Mouse (Mus musculus): Measurements from ENCODE around the gene Rhbdd3. TPM values are rescaled to one million over a fixed set of nuclear protein-coding genes. Genes with fewer than 3 reads are reported as not detected.

Rhbdd3 gene
- polyA plus RNA-seq, 1 experiment from 2014 or later, result 29.1 TPM

DNA sequence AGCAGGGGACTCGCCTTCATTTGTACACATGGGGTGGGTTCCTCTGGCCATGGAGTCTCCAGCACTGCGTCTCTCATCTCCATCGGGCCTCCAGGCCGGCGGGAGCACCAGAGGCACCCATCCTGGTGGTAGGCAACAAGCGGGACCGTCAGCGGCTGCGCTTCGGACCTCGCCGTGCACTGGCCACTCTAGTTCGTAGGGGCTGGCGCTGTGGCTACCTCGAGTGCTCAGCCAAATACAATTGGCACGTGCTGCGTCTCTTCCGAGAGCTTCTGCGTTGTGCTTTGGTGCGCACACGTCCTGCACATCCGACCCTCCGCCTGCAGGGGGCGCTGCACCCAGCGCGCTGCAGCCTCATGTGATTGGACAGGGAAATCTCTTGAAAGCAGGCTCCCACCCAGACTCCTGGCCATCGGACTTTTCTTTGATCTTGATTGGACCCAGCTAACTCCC lies 39.0 kb upstream of the Rhbdd3 start:
- Histone ChIP-seq H3K9me3 (no peaks in the 10 kb centered on the region), H3K4me3 (peak overlapping the region; percentile 26), H3K4me1 (replicated peaks) (peaks cover 88% of the 10 kb centered on the region), H3K27me3 (ENCODE audit: insufficient read depth, poor library complexity, severe bottlenecking) (peaks cover 100% of the 10 kb centered on the region), H3K27ac (no peak overlapping the region), H3K36me3 (no peaks in the 10 kb centered on the region)
- peak; percentile 58 for DNase-seq (ENCODE audit: low spot score)
- 8% methylated on average over 27 of the region's 27 CpGs for WGBS

DNA sequence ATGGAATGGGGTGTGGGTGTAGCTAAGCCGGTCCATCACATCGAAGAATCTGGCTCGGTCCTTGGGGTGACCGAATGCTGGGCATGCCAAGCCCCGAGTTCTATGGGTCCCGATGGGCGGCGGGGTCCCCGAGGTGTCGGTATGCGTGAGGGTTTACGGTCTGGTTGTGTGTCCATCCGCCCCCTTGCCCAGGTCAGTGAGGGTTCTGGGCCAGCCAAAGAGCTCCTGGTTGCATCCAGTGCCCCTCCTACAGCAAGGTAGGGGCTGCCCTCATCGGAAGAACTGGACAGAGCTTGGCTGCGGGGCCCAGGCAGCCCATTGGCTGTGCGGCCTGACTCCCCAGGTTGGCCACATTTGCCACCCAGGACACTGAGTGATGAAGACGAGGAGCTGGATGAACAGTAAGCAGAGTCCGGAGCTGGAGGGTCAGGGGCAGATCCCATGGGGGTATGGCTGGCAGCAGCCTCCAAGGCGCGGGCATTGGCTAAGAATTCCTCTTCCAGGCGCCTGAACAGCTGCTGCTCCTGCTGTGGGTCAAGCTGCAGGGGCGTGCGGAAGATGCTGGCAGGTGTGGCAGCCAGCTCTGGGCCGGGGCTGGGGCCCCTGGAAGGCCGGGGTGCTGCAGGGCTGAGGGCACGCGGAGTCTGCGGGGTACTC lies 37.8 kb upstream of the Rhbdd3 start:
- Histone ChIP-seq H3K27me3 (ENCODE audit: insufficient read depth, poor library complexity, severe bottlenecking) (peaks cover 91% of the 10 kb centered on the region), H3K4me1 (replicated peaks) (peaks cover 89% of the 10 kb centered on the region), H3K36me3 (no peaks in the 10 kb centered on the region), H3K27ac (0 out of 2 replicates have a peak overlapping the region, but pooled peaks have one; percentile 17), H3K4me3 (peak overlapping the region; percentile 51), H3K9me3 (no peaks in the 10 kb centered on the region)
- 43% methylated on average over 28 of the region's 28 CpGs for WGBS
- DNase-seq (ENCODE audit: low spot score), result peak; percentile 59

DNA sequence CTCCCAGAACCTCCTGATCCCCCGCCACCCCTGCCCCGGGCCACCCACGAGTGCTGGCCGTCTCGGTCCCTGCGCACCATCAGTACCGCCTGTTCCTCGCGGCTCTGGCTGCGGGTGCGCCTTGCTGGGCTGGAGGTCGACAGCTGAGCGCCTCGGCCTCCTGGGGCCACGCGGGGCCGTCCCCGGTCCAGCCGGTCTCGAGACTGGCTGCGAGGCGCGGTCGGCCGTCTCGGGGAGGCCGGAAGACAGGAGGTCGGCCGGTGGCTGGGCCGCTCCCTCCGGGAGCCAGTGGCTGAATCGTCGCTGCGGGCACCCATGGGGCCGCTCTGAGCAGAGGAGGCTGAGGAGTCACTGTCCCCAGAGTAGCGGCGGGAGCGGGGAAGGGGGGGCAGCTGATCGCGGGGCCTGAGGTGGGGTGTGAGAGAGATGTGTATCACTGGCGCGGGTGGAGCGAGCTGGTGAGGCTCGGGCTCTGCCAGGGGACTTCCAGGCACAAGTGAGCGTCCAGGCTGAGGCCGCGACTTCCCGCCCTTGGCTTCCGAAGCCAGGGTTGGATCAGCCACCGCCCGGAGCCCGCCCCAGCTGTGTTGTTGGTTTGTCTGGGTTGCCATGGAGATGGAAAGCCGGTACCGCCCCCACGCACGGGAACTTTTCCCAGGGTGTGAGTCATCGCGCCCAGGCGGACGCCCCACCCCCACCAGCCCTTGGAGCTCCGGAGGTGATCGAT lies 37.1 kb upstream of the Rhbdd3 start:
- Histone ChIP-seq H3K27ac (peak overlapping the region; percentile 76), H3K4me3 (peak overlapping the region; percentile 51), H3K27me3 (ENCODE audit: insufficient read depth, poor library complexity, severe bottlenecking) (peaks cover 84% of the 10 kb centered on the region), H3K36me3 (no peaks in the 10 kb centered on the region), H3K4me1 (replicated peaks) (peaks cover 82% of the 10 kb centered on the region), H3K9me3 (no peaks in the 10 kb centered on the region)
- DNase-seq (ENCODE audit: low spot score), result peak; percentile 87
- WGBS, result 1% methylated on average over 62 of the region's 62 CpGs

- Histone ChIP-seq H3K9me3 (no peaks in the 10 kb centered on the region), H3K27me3 (ENCODE audit: insufficient read depth, poor library complexity, severe bottlenecking) (peaks cover 76% of the 10 kb centered on the region), H3K36me3 (peaks cover under 1% of the 10 kb centered on the region; the same call in 1 of the 2 replicates), H3K4me3 (peak overlapping the region; percentile 51), H3K27ac (peak overlapping the region; percentile 76; the same call in 1 of the 2 replicates), H3K4me1 (replicated peaks) (peaks cover 75% of the 10 kb centered on the region)
- DNase-seq (ENCODE audit: low spot score), result peak; percentile 20
- 10% methylated on average over 13 of the region's 13 CpGs for WGBS
These were observed 36.4 kb upstream of the Rhbdd3 start for GRCm38 (mm10) chr11:5062326-5062725.

DNA sequence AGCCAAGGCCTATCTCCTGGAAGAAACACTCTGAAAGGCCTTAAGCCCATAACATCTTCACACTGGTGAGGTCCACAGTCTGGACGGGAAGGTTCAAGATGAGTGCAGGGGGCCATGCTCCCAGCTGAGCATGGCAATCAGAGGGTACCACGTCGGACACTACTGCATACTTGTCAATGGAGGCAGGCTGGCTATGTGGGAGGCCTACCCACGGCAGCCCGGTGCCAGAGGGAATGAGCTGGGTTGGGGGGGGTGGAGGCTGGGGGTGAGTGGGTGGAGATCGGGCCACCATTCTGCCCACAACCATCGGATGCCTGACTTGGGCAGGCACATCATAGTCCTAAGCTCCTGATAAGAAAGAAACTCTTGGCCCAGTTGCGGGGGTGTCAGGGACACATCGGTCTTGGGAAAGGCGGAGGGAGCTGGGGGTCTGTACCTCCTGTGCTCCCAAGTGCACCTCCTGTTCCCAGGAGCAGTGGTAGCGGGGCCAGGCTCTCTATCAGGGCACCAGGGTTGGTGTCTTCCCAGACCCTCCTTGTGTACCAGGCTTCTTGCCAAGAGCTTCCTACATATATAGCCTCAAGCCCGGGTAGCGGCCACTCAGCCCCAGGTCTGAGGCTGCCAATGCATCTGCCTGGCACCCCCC lies 35.7 kb upstream of the Rhbdd3 start:
- H3K9me3 ChIP-seq, result no peaks in the 10 kb centered on the region
- WGBS, result 60% methylated on average over 13 of the region's 13 CpGs
- H3K27ac ChIP-seq, result no peak overlapping the region
- H3K4me1 ChIP-seq (replicated peaks), result peaks cover 68% of the 10 kb centered on the region
- H3K36me3 ChIP-seq, result peaks cover 7% of the 10 kb centered on the region
- H3K27me3 ChIP-seq (ENCODE audit: insufficient read depth, poor library complexity, severe bottlenecking), result peaks cover 70% of the 10 kb centered on the region
- DNase-seq (ENCODE audit: low spot score), result no peak
- H3K4me3 ChIP-seq, result peak overlapping the region; percentile 51; the same call in 1 of the 2 replicates

DNA sequence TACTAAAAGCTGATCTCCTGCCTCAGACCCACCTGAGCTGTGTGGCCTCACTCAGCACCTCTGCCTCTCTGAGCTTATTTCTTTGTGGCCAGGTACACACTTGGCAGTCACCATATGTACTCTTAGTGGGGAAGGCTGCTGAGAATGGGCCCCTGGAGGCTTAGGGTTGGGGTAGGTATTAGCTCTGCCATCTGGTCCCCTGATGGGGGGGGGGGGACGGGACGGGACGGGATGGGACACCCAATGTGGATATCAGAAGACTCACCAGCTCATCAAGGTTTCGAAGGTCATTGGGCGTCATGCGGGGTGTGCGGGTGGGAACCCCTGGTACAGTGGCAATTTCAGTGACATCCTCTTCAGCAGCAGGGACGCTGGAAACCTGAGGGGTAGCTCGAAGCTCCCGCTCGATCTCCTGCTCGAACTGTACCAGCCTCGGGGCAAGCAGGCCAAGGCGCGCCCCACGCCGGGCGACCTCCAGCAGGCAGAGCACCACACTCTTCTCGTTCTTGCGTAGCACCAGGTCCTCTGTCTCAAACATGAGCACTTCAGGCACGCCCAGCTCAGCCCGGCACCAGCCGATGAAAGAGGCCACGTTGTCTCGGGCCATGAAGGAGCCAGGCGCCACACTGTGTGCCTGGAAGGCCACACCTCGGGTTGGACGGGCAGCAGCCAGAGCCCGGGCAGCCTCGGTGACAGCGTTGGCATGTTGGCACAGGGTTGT lies 35.0 kb upstream of the Rhbdd3 start:
- peaks cover 62% of the 10 kb centered on the region for H3K27me3 ChIP-seq (ENCODE audit: insufficient read depth, poor library complexity, severe bottlenecking)
- H3K36me3 ChIP-seq, result peaks cover 14% of the 10 kb centered on the region
- H3K27ac ChIP-seq, result 0 out of 2 replicates have a peak overlapping the region, but pooled peaks have one; percentile 16
- H3K9me3 ChIP-seq, result no peaks in the 10 kb centered on the region
- 49% methylated on average over 31 of the region's 31 CpGs for WGBS
- H3K4me1 ChIP-seq (replicated peaks), result peaks cover 63% of the 10 kb centered on the region
- peak overlapping the region; percentile 69 for H3K4me3 ChIP-seq
- DNase-seq (ENCODE audit: low spot score), result peak; percentile 8

GRCm38 (mm10) chr11:5064282-5065055 lies 34.3 kb upstream of the Rhbdd3 start:
- H3K27me3 ChIP-seq (ENCODE audit: insufficient read depth, poor library complexity, severe bottlenecking), result peaks cover 55% of the 10 kb centered on the region
- H3K4me3 ChIP-seq, result peak overlapping the region; percentile 69
- H3K4me1 ChIP-seq (replicated peaks), result peaks cover 55% of the 10 kb centered on the region
- H3K36me3 ChIP-seq, result peaks cover 22% of the 10 kb centered on the region
- WGBS, result 15% methylated on average over 38 of the region's 38 CpGs
- DNase-seq (ENCODE audit: low spot score), result peak; percentile 23
- no peaks in the 10 kb centered on the region for H3K9me3 ChIP-seq
- peak overlapping the region; percentile 87 for H3K27ac ChIP-seq

DNA sequence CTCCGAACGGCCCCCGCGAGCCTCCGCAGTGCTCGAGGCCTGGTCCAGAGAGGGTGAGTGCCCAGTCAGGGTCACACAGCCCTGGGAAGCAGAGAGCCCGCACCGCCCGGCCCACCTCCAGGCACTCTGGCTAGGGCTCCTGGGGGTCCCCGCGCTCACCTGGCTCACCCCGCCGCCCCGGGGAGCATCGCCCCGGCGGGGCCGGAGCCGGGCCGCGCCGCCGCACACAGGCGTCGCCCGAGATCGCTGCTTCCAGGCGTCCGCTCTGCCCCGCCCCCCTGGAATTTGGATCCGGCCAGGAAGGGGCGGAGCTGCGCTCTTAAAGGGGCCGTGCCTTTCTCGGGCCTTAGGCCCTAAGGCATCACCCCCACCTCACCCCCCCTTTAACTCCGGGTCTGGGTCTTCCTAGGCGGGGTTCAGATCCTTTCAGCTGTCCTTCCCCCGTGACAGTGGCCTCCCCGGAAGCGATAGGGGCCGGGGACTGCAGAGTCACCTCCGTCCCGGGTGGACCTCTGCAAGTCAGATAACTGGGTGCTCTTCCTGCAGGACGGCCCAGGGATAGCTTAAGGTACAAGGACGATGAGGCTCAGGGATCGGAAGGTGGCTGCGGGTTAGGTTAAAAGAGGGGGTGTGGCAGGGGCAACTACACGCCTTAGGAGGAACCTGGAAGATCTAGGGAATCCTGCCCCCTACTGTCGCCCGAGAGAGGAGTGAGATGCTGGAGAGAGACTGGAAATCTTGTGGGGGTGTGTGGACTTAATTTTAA lies 33.5 kb upstream of the Rhbdd3 start, which contains the start of gene Gas2l1:
Gene Gas2l1 (minus strand): TSS at position 272 of the 766 bp plus-strand sequence.
- under 1% methylated on average over 50 of the region's 50 CpGs for WGBS
- peak within 1 kb of the TSS; percentile 87 for H3K27ac ChIP-seq
- H3K9me3 ChIP-seq, result no peaks in the 10 kb centered on the region
- peak within 1 kb of the TSS; percentile 69 for H3K4me3 ChIP-seq
- H3K4me1 ChIP-seq (replicated peaks), result peaks cover 50% of the 10 kb centered on the region
- peaks cover 29% of the 10 kb centered on the region for H3K36me3 ChIP-seq
- H3K27me3 ChIP-seq (ENCODE audit: insufficient read depth, poor library complexity, severe bottlenecking), result peaks cover 47% of the 10 kb centered on the region
- DNase-seq (ENCODE audit: low spot score), result peak; percentile 90

DNA sequence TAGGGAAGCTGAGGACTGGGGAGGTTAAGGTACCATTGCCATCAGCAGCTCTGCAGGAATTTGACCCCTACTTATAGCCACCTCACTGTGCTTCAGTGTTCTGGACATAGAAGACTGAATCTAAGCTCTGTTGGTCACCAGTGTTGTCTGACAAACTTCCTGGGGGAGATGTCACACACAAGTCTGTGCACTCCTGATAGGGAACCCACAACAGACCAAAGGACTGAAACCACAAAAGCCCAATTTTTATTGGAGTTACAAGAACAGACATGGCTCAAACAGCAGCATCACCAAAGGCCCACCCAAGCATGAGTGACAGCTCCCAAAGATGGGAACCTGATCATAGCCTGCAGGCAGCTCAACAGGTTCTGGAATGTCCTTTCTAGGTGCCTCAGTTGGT lies 31.7 kb upstream of the Rhbdd3 start:
- Histone ChIP-seq H3K4me1 (replicated peaks) (peaks cover 34% of the 10 kb centered on the region), H3K27me3 (ENCODE audit: insufficient read depth, poor library complexity, severe bottlenecking) (peaks cover 29% of the 10 kb centered on the region), H3K4me3 (no peak overlapping the region), H3K27ac (no peak overlapping the region), H3K9me3 (no peaks in the 10 kb centered on the region), H3K36me3 (peaks cover 48% of the 10 kb centered on the region)
- DNase-seq (ENCODE audit: low spot score), result no peak

- H3K27me3 ChIP-seq (ENCODE audit: insufficient read depth, poor library complexity, severe bottlenecking), result peaks cover 16% of the 10 kb centered on the region
- H3K36me3 ChIP-seq, result peaks cover 60% of the 10 kb centered on the region
- no peak overlapping the region for H3K4me3 ChIP-seq
- H3K27ac ChIP-seq, result no peak overlapping the region
- WGBS, result 85% methylated on average over 9 of the region's 9 CpGs
- DNase-seq (ENCODE audit: low spot score), result no peak
- peaks cover 21% of the 10 kb centered on the region for H3K4me1 ChIP-seq (replicated peaks)
- no peaks in the 10 kb centered on the region for H3K9me3 ChIP-seq
These were observed 30.4 kb upstream of the Rhbdd3 start for GRCm38 (mm10) chr11:5068126-5068971.

DNA sequence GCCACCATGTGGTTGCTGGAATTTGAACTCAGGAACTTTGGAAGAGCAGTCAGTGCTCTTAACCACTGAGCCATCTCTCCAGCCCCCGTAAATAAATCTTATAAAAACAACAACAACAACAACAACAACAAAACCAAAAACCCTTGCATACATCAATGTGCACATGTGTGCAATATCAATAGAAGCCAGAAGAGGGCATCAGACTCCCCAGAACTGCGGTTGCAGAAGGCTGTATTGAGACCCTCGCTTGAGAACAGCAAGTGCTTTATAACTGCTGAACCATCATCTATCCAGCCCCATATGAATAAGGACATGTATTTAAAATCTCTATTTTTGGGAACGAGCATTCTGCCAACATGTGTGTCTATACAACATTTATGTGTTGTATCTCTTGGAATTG lies 23.8 kb upstream of the Rhbdd3 start:
- Histone ChIP-seq H3K4me3 (no peak overlapping the region), H3K36me3 (peaks cover 92% of the 10 kb centered on the region), H3K4me1 (replicated peaks) (no peaks in the 10 kb centered on the region), H3K9me3 (no peaks in the 10 kb centered on the region), H3K27ac (no peak overlapping the region), H3K27me3 (ENCODE audit: insufficient read depth, poor library complexity, severe bottlenecking) (no peaks in the 10 kb centered on the region)
- 76% methylated on average over 4 of the region's 4 CpGs for WGBS
- DNase-seq (ENCODE audit: low spot score), result no peak

All from hindbrain, embryonic 10.5 days (tissue).